Mouse (Mus musculus) cerebellum, adult (tissue): Measurements from ENCODE around the gene Dot1l.

Experiments
- ATAC-seq: cut with Nextera tagmentation; 2 replicates; pipeline ENCODE4 v1.9.2; 2017; ENCODE audit warnings: mild to moderate bottlenecking, moderate library complexity, mixed read lengths; ENCODE audit not compliant: insufficient number of reproducible peaks, low FRiP score, low TSS enrichment

The Dot1l gene

GRCm38 (mm10) chr10:80754594-80755290 is at the start of gene Dot1l:
TSS of gene Dot1l (plus strand) at chr10:80755206.
- peak; percentile 83 for ATAC-seq

GRCm38 (mm10) chr10:80705479-80705878 is 49.5 kb upstream of the Dot1l start:
- no peak for ATAC-seq

GRCm38 (mm10) chr10:80710834-80711233 is 44.2 kb upstream of the Dot1l start:
- ATAC-seq, result no peak

DNA sequence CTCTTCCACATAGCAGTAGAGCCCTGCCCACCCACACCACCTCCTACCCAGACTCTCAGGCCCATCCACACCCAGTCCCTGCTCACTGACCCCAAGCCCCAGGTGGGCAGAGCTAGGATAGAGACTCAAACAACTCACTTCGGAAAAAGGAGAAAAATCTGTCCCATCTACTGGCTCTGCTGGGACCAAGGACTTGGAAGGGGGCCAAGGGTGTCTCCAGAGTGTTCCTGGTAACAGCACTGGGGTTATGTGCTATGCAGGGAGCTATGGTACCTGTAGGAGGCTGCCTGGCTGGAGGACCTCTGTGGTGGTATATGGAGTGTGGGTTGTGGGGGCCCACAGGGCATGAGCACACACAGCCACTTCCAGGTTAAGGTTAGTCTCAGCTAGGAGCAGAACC is 37.7 kb upstream of the Dot1l start:
- no peak for ATAC-seq

DNA sequence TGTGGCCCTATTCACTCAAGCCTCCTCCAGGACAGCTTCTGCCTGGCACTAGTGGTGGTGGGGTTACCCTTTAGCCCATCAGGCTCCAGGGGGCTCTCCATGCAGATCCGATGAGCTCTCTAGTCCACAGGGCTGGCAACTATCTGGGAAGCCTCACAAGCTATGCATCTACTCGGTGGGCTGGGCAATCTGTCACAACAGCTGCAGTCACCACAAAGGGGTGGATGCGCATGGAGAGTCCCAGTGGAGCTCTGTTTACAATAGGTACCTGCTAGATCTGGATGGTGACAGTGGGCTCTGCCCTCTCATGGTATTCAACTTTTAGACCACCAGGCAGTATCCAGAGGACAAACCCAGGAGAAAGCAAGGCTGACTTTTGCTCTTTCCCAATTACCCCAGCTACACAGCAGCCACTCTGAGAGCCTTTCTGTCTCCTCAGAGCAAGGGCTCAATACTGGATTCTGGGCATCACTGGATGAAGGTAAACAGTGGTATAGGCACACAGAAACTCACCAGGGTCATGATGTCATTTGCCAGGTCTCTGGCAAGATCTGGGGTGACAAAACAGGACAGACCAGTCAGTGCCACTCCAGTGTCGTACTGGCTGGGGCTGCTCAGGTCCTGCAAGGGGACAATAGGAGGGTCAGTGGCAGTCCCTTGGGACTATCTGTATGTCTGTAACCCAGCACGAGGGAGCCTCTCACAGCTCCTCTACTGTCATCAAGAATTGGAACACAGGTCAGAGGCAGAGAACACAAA is 27.5 kb upstream of the Dot1l start:
- no peak for ATAC-seq

GRCm38 (mm10) chr10:80732611-80733101 is 22.4 kb upstream of the Dot1l start:
- peak; percentile 26; the same call in 1 of the 2 replicates for ATAC-seq

- peak; percentile 41; the same call in 1 of the 2 replicates for ATAC-seq
Measured at GRCm38 (mm10) chr10:80736731-80737130, 18.3 kb upstream of the Dot1l start.

GRCm38 (mm10) chr10:80738657-80739056 is 16.3 kb upstream of the Dot1l start:
- no peak for ATAC-seq

GRCm38 (mm10) chr10:80741146-80741545 is 13.9 kb upstream of the Dot1l start:
- ATAC-seq, result no peak

GRCm38 (mm10) chr10:80741634-80742179 is 13.3 kb upstream of the Dot1l start:
- ATAC-seq, result no peak; the same call in 1 of the 2 replicates

GRCm38 (mm10) chr10:80742180-80742978 is 12.6 kb upstream of the Dot1l start, which contains the start of gene Ap3d1:
TSS of gene Ap3d1 (minus strand) at chr10:80742264.
- peak; percentile 98 for ATAC-seq

- no peak for ATAC-seq
Measured at GRCm38 (mm10) chr10:80744262-80744661, 10.7 kb upstream of the Dot1l start.

DNA sequence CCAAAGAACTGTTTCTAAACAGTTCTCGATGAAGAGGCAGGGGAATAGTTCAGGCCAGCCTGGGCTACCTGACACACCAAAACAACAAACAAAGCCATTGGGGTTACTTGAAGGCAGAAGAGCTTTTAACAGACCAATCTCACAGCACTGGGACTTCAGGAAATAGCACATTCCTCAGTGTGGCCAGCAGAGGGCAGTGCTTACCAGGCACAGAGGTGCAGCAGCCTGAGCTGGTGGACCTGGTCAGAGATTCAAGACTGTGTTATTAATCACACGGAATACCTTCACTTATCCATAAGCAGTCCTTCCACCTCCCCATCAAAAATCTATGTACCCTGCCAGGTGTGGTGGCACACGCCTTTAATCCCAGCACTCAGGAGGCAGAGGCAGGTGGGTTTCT is 7.6 kb upstream of the Dot1l start:
- no peak for ATAC-seq

GRCm38 (mm10) chr10:80748609-80749008 is 6.4 kb upstream of the Dot1l start:
- no peak for ATAC-seq

DNA sequence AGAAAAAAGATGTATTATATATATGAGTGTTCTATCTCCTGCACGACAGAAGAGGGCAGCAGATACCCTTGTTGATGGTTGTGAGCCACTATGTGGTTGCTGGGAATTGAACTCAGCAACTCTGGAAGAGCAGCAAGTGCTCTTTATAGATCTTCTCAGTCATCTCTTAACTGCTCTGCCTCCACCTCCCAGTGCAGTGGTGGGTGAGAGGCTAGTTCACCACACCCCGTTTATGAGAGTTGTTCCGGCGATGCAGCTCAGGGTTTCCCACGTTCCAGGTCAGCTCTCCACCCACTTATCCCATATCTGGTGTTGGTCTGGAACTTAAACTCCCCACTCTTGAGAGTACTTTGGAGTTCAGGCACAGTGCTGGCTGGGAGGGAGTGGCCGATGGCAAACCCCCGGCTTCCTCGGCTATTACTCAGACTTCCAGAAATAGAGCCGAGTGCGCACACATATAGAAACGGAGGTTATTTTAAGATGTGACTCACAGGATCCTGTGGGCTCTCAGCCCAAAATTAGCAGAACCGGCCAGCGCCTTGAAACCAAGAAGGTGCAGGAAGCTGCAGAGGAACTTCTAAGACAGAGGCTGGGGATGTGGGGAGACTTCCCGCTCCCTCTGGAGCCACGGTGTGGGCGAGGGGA is 3.7 kb upstream of the Dot1l start:
- ATAC-seq, result no peak

DNA sequence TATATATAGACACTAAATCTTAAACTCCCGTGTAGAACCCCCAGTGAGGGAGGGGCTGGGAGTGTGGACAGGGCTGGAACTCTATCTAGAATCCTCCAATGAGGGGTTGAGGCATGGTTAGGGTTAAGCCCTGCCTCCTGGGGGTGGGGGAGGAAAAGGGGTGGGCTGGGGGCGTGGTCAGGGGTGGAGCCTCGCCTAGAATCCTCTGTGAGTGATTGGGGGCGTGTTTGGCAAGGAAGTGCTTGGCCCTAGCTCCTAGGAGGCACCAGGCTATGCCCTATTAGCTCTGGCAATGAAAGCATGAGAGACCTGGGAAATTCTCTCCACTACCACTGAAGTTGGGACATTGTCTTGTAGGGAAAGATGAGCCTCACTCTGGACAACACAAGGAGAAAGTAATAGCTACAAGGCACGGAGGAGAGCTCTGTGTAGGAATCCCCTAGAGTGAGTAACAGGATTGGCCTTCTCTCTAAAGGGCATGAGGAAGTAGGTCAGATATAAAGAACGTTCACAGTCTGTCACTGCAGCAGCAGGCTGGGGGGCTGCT is 2.9 kb upstream of the Dot1l start:
- no peak for ATAC-seq

GRCm38 (mm10) chr10:80755291-80756015 is 447 bp downstream of the Dot1l start:
- no peak for ATAC-seq

DNA sequence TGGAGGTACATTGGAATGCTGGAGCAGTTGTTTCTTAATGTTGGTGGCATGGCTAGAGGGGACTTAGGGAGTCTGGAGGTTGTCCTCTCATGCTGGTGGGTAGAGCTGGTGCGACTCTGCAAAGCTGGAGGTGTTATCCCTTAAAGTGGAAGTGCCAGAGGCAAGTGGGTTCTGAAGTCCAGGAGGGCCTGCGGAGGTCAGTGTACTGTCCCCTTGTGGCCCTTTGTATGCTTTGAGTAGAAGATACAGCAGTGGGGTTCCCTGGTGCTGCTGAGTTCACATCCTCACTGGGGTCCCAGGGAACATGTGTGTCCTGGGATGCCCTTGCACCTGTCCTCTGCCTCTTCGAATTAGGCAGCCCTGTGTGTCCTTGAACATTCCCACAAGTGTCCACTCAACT is 1.1 kb downstream of the Dot1l start:
- ATAC-seq, result no peak

- no peak for ATAC-seq
Measured at GRCm38 (mm10) chr10:80756509-80756908, 1.5 kb downstream of the Dot1l start.
